Mouse (Mus musculus) ovary, postnatal 10 days (tissue): ENCODE measurements around the gene Nrarp.

ENCODE experiments used
- DNase-seq: peaks from one replicate; pipeline ENCODE4 v3.0.0; 2022; ENCODE audit warnings: low spot score

Gene Nrarp

GRCm38 (mm10) chr2:25228995-25229530, 48.5 kb downstream of the Nrarp start:
- no peak for DNase-seq

DNA sequence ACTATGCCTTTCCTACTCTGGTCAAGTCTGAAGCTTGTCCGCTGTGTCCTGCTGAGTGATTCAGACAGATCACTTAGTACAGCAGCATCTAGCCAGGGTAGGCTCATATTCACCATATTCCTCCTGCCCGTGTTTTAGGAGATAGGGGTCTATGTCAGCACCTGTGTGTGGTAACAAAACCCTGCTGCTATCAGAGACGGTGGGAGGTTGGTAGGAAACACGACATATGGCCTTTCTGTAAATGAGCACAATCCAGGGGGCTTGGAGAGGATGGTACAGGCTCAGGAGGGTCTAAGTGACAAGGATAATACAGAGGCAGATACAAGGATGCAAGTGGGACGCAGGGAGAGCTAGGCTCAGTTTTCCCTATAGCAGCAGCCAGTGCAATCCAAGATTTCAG, 49.0 kb downstream of the Nrarp start:
- no peak for DNase-seq

GRCm38 (mm10) chr2:25230581-25230980, 50.0 kb downstream of the Nrarp start:
- no peak for DNase-seq

GRCm38 (mm10) chr2:25231038-25231437, 50.5 kb downstream of the Nrarp start:
- DNase-seq = no peak
